ENCODE assay signal across 28 mouse cellular contexts in genomic region chr7:142671067-142671466, GRCm38 (mm10). TPM values are rescaled to one million over a fixed set of nuclear protein-coding genes. Genes with fewer than 3 reads are reported as not detected.
DNase-seq lines count a peak whose midpoint lies in the region; ATAC-seq and TF ChIP-seq lines count a peak whose summit lies in the region.
"Had no signal": no experiment of that assay in that cellular context is flagged by ENCODE, and none has a peak within 500 bp of the region (broad histone marks: within the 10 kb centered on the region; RNA-seq: fewer than 3 reads in every experiment).

No protein-coding gene starts in this region.

- H3K4me2 ChIP-seq in midbrain, postnatal 0 days (ENCODE audit: low read depth, low read length, poor library complexity, severe bottlenecking), result no peak overlapping the region
- no peak overlapping the region for H3K4me2 ChIP-seq in midbrain, embryonic 11.5 days
- H3K4me2 ChIP-seq: embryonic facial prominence, embryonic 12.5 days; forebrain, embryonic 12.5 days; heart, embryonic 12.5 days; limb, embryonic 12.5 days; liver, embryonic 11.5 days had no signal

- no peaks in the 10 kb centered on the region for H3K9me3 ChIP-seq in midbrain, postnatal 0 days (ENCODE audit: low read length)
- H3K9me3 ChIP-seq in midbrain, embryonic 11.5 days (ENCODE audit: control insufficient read depth, low read length), result peaks cover 17% of the 10 kb centered on the region

- no peak for ATAC-seq in midbrain, postnatal 0 days (ENCODE audit: low FRiP score)
- no peak for ATAC-seq in midbrain, embryonic 11.5 days (ENCODE audit: low FRiP score)
- ATAC-seq: liver, postnatal 0 days; lung, postnatal 0 days; midbrain, embryonic 16.5 days had no signal

- H3K9ac ChIP-seq in midbrain, postnatal 0 days (replicated peaks; ENCODE audit: low read length, poor library complexity, severe bottlenecking), result no peak overlapping the region
- no peak overlapping the region for H3K9ac ChIP-seq in midbrain, embryonic 11.5 days (ENCODE audit: low read length)
- H3K9ac ChIP-seq: embryonic facial prominence, embryonic 12.5 days; forebrain, embryonic 12.5 days; heart, embryonic 12.5 days; limb, embryonic 12.5 days; liver, postnatal 0 days had no signal

- H3K4me1 ChIP-seq in midbrain, postnatal 0 days (ENCODE audit: insufficient read depth, low read length), result no peaks in the 10 kb centered on the region
- H3K4me1 ChIP-seq in midbrain, embryonic 11.5 days (ENCODE audit: control insufficient read depth, insufficient read depth, low read length), result no peaks in the 10 kb centered on the region
- H3K4me1 ChIP-seq: embryonic facial prominence, embryonic 12.5 days; forebrain, embryonic 12.5 days; limb, embryonic 12.5 days had no signal

- H3K4me3 ChIP-seq in midbrain, postnatal 0 days (ENCODE audit: low read depth, low read length), result no peak overlapping the region
- H3K4me3 ChIP-seq in midbrain, embryonic 11.5 days (ENCODE audit: low read depth, low read length), result no peak overlapping the region
- H3K4me3 ChIP-seq: embryonic facial prominence, embryonic 12.5 days; forebrain, embryonic 12.5 days; heart, embryonic 12.5 days; limb, embryonic 12.5 days had no signal

- H3K36me3 ChIP-seq in midbrain, postnatal 0 days (ENCODE audit: insufficient read depth, low read length), result no peaks in the 10 kb centered on the region
- no peaks in the 10 kb centered on the region for H3K36me3 ChIP-seq in midbrain, embryonic 11.5 days (ENCODE audit: control insufficient read depth, insufficient read depth, low read length)
- H3K36me3 ChIP-seq: forebrain, embryonic 12.5 days; G1E had no signal

- 0 out of 2 replicates have a peak, but pooled peaks cover 9% of the 10 kb centered on the region for H3K27me3 ChIP-seq in midbrain, postnatal 0 days (ENCODE audit: insufficient read depth, low read length)
- H3K27me3 ChIP-seq in midbrain, embryonic 11.5 days (ENCODE audit: control insufficient read depth, insufficient read depth, low read length), result peaks cover 6% of the 10 kb centered on the region; the same call in 1 of the 2 replicates

- peak; percentile 55 for TF ChIP-seq CTCF in midbrain, postnatal 0 days (IDR thresholded peaks at IDR 0.05)

- peak; percentile 14 for DNase-seq in heart, adult 11 months
- DNase-seq in heart, adult 9 months (ENCODE audit: low spot score in 2 of 2), result no peak
- peak; percentile 42 for DNase-seq in midbrain, postnatal 0 days (ENCODE audit: low spot score)
- no peak for DNase-seq in midbrain, embryonic 11.5 days (ENCODE audit: low spot score, missing footprints)
- DNase-seq in brain, adult 2 months (ENCODE audit: low read depth, low spot score), result peak; percentile 48
- no peak for DNase-seq in B cell, adult 2 months
- no peak for DNase-seq in right cerebral cortex, postnatal 36 days (ENCODE audit: low spot score in 2 of 2)
- DNase-seq: adrenal gland, postnatal 10 days; cerebellum, adult 9-11 months; kidney, adult 2 months; kidney, postnatal 10 days; liver, postnatal 0 days; thymus, postnatal 14 days had no signal

- WGBS in midbrain, postnatal 0 days, result 95% methylated on average over 1 of the region's 1 CpGs
- 93% methylated on average over 1 of the region's 1 CpGs for WGBS in midbrain, embryonic 11.5 days

- no peak overlapping the region for H3K27ac ChIP-seq in midbrain, postnatal 0 days (ENCODE audit: low read depth, low read length)
- no peak overlapping the region for H3K27ac ChIP-seq in midbrain, embryonic 11.5 days (ENCODE audit: low read depth, low read length)
- H3K27ac ChIP-seq: embryonic facial prominence, embryonic 12.5 days; forebrain, embryonic 12.5 days; limb, embryonic 12.5 days; macrophage had no signal

RNA-seq across cellular contexts. Expression of gene Gm49394, which starts 1.3 kb away (rescaled TPM):
- not detected in 2 replicates for total RNA-seq in midbrain, postnatal 0 days (2014; rRNA removed)
- not detected in 2 replicates for polyA plus RNA-seq in midbrain, postnatal 0 days (2015; fragmentation: Nextera tagmentation; extraction: Ambion mirVana)
- polyA plus RNA-seq in midbrain, embryonic 11.5 days (2014; fragmentation: Nextera tagmentation; extraction: Ambion mirVana), result not detected in 2 replicates
- total RNA-seq: CH12.LX; gastrocnemius, adult 18-20 months; heart, postnatal 10 days had no signal
- polyA plus RNA-seq: forebrain, embryonic 12.5 days; G1E; gonadal fat pad, adult 2 months; hindbrain, embryonic 11.5 days; kidney, adult 2 months; limb, embryonic 12.5 days; liver, embryonic 11.5 days; lung, postnatal 0 days; macrophage; midbrain, embryonic 16.5 days; neural tube, embryonic 14.5 days had no signal

RNA-seq across cellular contexts. Expression of gene Igf2, which starts 4.5 kb away (rescaled TPM):
- total RNA-seq in midbrain, postnatal 0 days (2014; rRNA removed), result 369 and 380 TPM in 2 replicates
- polyA plus RNA-seq in midbrain, postnatal 0 days (2015; fragmentation: Nextera tagmentation; extraction: Ambion mirVana), result 195 and 213 TPM in 2 replicates
- polyA plus RNA-seq in midbrain, embryonic 11.5 days (2014; fragmentation: Nextera tagmentation; extraction: Ambion mirVana), result 126 and 131 TPM in 2 replicates
- total RNA-seq: CH12.LX had no signal
- polyA plus RNA-seq: G1E had no signal

Comparison
In these comparisons a context has a peak if more than half of its experiments do, and no peak if none do; other contexts are left out.
1. DNase-seq: peak in heart, adult 11 months (single experiment), midbrain, postnatal 0 days (single experiment) and brain, adult 2 months (single experiment); none in heart, adult 9 months (0 of 2), midbrain, embryonic 11.5 days (single experiment), B cell, adult 2 months (0 of 2) and right cerebral cortex, postnatal 36 days (0 of 2).